Mouse (Mus musculus): ENCODE measurements at regions not wholly inside any gene's neighbourhood (a gene's known extent, or its start where the extent isn't known, plus 50 kb on each side); places are given as distances from the start of the nearest gene placed in this dataset.

GRCm38 (mm10) chr14:99713069-99713830 lies 414.8 kb downstream of the Klf5 start:
- no peak for DNase-seq (ENCODE audit: low spot score)

- DNase-seq (ENCODE audit: low spot score): no peak
Measured at GRCm38 (mm10) chr14:99733474-99734199, 435.1 kb downstream of the Klf5 start.

- DNase-seq (ENCODE audit: low spot score): no peak
Measured at GRCm38 (mm10) chr14:99734200-99734567, 435.7 kb downstream of the Klf5 start.

- no peak for DNase-seq (ENCODE audit: low spot score)
Measured at GRCm38 (mm10) chr14:99743625-99744297, 445.3 kb downstream of the Klf5 start.

- no peak for DNase-seq (ENCODE audit: low spot score)
Measured at GRCm38 (mm10) chr14:99745209-99745608, 446.7 kb downstream of the Klf5 start.

- no peak for DNase-seq (ENCODE audit: low spot score)
Measured at GRCm38 (mm10) chr14:99748166-99748565, 449.7 kb downstream of the Klf5 start.

GRCm38 (mm10) chr14:99749308-99750305 lies 451.1 kb downstream of the Klf5 start:
- DNase-seq (ENCODE audit: low spot score): no peak

- DNase-seq (ENCODE audit: low spot score): no peak
Measured at GRCm38 (mm10) chr14:99758045-99758444, 459.6 kb downstream of the Klf5 start.

GRCm38 (mm10) chr14:99763336-99763735 lies 464.8 kb downstream of the Klf5 start:
- no peak for DNase-seq (ENCODE audit: low spot score)

GRCm38 (mm10) chr14:99771009-99771408 lies 472.5 kb downstream of the Klf5 start:
- no peak for DNase-seq (ENCODE audit: low spot score)

- DNase-seq (ENCODE audit: low spot score): no peak
Measured at GRCm38 (mm10) chr14:99772774-99773423, 474.4 kb downstream of the Klf5 start.

GRCm38 (mm10) chr14:99778477-99778876 lies 480.0 kb downstream of the Klf5 start:
- no peak for DNase-seq (ENCODE audit: low spot score)

- DNase-seq (ENCODE audit: low spot score): no peak
Measured at GRCm38 (mm10) chr14:99778957-99779356, 480.5 kb downstream of the Klf5 start.

- no peak for DNase-seq (ENCODE audit: low spot score)
Measured at GRCm38 (mm10) chr14:99783646-99784045, 485.2 kb downstream of the Klf5 start.

- no peak for DNase-seq (ENCODE audit: low spot score)
Measured at GRCm38 (mm10) chr14:99785106-99785505, 486.6 kb downstream of the Klf5 start.

- DNase-seq (ENCODE audit: low spot score): no peak
Measured at GRCm38 (mm10) chr14:99786367-99786766, 487.9 kb downstream of the Klf5 start.

- DNase-seq (ENCODE audit: low spot score): no peak
Measured at GRCm38 (mm10) chr14:99788185-99788584, 489.7 kb downstream of the Klf5 start.

GRCm38 (mm10) chr14:99796293-99796692 lies 488.2 kb downstream of the Klf12 start:
- no peak for DNase-seq (ENCODE audit: low spot score)

GRCm38 (mm10) chr14:99806052-99806451 lies 478.4 kb downstream of the Klf12 start:
- no peak for DNase-seq (ENCODE audit: low spot score)

- no peak for DNase-seq (ENCODE audit: low spot score)
Measured at GRCm38 (mm10) chr14:99806599-99806998, 477.9 kb downstream of the Klf12 start.

Measured in ovary, postnatal 10 days (tissue).